Mouse (Mus musculus) myocyte (in vitro differentiated cells): ENCODE data around the gene Ipo9. TPM values are rescaled to one million over a fixed set of nuclear protein-coding genes. Genes with fewer than 3 reads are reported as not detected.

ENCODE experiments used
- H3K27me3 ChIP-seq: one replicate; pipeline ENCODE4 v1.6.1; 2011; ENCODE audit not compliant: control insufficient read depth, insufficient read depth, insufficient read length
- H3K36me3 ChIP-seq: one replicate; pipeline ENCODE4 v1.6.1; 2011; ENCODE audit not compliant: control insufficient read depth, insufficient read depth
- H3K4me2 ChIP-seq: one replicate; pipeline ENCODE4 v1.6.1; 2011; ENCODE audit warnings: low read depth, control low read depth
- H3K4me3 ChIP-seq: one replicate; pipeline ENCODE4 v1.5.1; 2011; ENCODE audit warnings: mild to moderate bottlenecking, control low read depth, moderate library complexity
- H3K79me2 ChIP-seq: one replicate; pipeline ENCODE4 v1.6.1; 2011; ENCODE audit not compliant: control insufficient read depth, insufficient read depth
- H3ac ChIP-seq: one replicate; pipeline ENCODE4 v1.6.1; 2011; ENCODE audit not compliant: control insufficient read depth, insufficient read length
- CEBPB ChIP-seq: IDR thresholded peaks from 2 replicates; pipeline ENCODE4 v1.6.1; 2011; ENCODE audit warnings: mild to moderate bottlenecking, moderate library complexity; ENCODE audit not compliant: poor library complexity, insufficient read depth, severe bottlenecking
- E2F4 ChIP-seq: IDR thresholded peaks from one replicate; pipeline ENCODE4 v1.6.1; 2011; ENCODE audit warnings: mild to moderate bottlenecking, control low read depth, moderate library complexity; ENCODE audit not compliant: insufficient read depth
- MAX ChIP-seq: IDR thresholded peaks from one replicate; pipeline ENCODE4 v1.6.1; 2011; ENCODE audit warnings: low read depth, mild to moderate bottlenecking, control low read depth
- MYOD1 ChIP-seq, 3 experiments: IDR thresholded peaks; one replicate each; pipeline ENCODE4 v1.6.1; 2011; ENCODE audit warnings: control low read depth in 2 of 3, low read depth in 2 of 3, mild to moderate bottlenecking in 2 of 3, moderate library complexity in 1 of 3; ENCODE audit not compliant: insufficient read length in 2 of 3, control insufficient read depth in 1 of 3
- MYOG ChIP-seq, 3 experiments: IDR thresholded peaks; one replicate each; pipeline ENCODE4 v1.6.1; 2011; ENCODE audit warnings: control low read depth in 2 of 3, low read depth in 2 of 3, mild to moderate bottlenecking in 2 of 3; ENCODE audit not compliant: insufficient read length in 2 of 3, control insufficient read depth in 1 of 3, insufficient read depth in 1 of 3
- POLR2A ChIP-seq: IDR thresholded peaks from one replicate; pipeline ENCODE4 v1.6.1; 2011; ENCODE audit warnings: low read depth, mild to moderate bottlenecking, control low read depth, moderate library complexity; ENCODE audit not compliant: insufficient read length
- POLR2AphosphoS2 ChIP-seq: IDR thresholded peaks from one replicate; pipeline ENCODE4 v1.6.1; 2011; ENCODE audit warnings: low read depth, control low read depth; ENCODE audit not compliant: insufficient read length
- REST ChIP-seq: IDR thresholded peaks from one replicate; pipeline ENCODE4 v1.6.1; 2011; ENCODE audit warnings: mild to moderate bottlenecking, control low read depth, moderate library complexity; ENCODE audit not compliant: insufficient read depth, insufficient read length
- SRF ChIP-seq: IDR thresholded peaks from one replicate; pipeline ENCODE4 v1.6.1; 2011; ENCODE audit warnings: low read depth; ENCODE audit not compliant: control insufficient read depth, insufficient read length
- TCF12 ChIP-seq: IDR thresholded peaks from one replicate; pipeline ENCODE4 v1.6.1; 2011; ENCODE audit warnings: mild to moderate bottlenecking, control low read depth; ENCODE audit not compliant: poor library complexity, insufficient read depth, severe bottlenecking
- TCF3 ChIP-seq: IDR thresholded peaks from one replicate; pipeline ENCODE4 v1.6.1; 2011; ENCODE audit warnings: low read depth, control low read depth; ENCODE audit not compliant: insufficient read length
- USF1 ChIP-seq: IDR thresholded peaks from one replicate; pipeline ENCODE4 v1.6.1; 2011; ENCODE audit warnings: low read depth, mild to moderate bottlenecking, control low read depth, moderate library complexity
- polyA plus RNA-seq: library from polyadenylated mRNA; unstranded; fragments of >200 nt; fragmentation: generic; extraction: Trizol; gene quantifications from one replicate; pipeline ENCODE4 v1.2.1, GENCODE M21; 2012; ENCODE audit warnings: missing spikeins

Ipo9 gene
- polyA plus RNA-seq, 1 experiment, result 55.5 TPM

DNA sequence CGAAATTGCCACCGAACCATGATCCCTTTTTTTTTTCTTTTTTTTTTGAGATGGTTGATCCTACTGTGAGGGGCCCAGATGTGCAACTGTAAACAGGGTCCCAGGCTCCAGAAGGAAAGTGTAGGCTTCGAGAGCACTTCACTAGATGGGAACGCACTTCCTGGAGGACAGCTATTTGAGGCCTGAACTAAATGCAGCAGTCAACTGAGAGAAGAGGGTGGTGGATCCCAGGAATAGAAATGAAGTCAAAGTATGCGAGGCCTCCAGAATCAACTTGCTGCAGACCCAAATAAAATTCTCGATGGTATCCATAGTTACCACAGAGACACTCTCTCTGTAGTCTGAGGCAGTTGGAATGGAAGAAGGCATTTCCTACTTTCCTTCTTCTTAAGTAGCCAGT is 8.5 kb upstream of the Ipo9 start:
- H3K36me3 ChIP-seq, result peaks cover 28% of the 10 kb centered on the region
- H3K4me3 ChIP-seq, result no peak overlapping the region
- H3K4me2 ChIP-seq, result no peak overlapping the region
- no peak overlapping the region for H3ac ChIP-seq
- no peaks in the 10 kb centered on the region for H3K27me3 ChIP-seq
- TF ChIP-seq TCF3 (no peak), CEBPB (no peak), E2F4 (no peak), POLR2A (no peak), REST (no peak), MAX (no peak), USF1 (no peak), POLR2AphosphoS2 (no peak), SRF (no peak), MYOD1 (IDR thresholded peaks at IDR 0.05; ENCODE audit: control insufficient read depth in 1 of 3, insufficient read length in 2 of 3, low read depth in 2 of 3) (no peak), TCF12 (no peak), MYOG (IDR thresholded peaks at IDR 0.05; ENCODE audit: control insufficient read depth in 1 of 3, insufficient read depth in 1 of 3, insufficient read length in 2 of 3, low read depth in 2 of 3) (no peak)
- no peaks in the 10 kb centered on the region for H3K79me2 ChIP-seq

DNA sequence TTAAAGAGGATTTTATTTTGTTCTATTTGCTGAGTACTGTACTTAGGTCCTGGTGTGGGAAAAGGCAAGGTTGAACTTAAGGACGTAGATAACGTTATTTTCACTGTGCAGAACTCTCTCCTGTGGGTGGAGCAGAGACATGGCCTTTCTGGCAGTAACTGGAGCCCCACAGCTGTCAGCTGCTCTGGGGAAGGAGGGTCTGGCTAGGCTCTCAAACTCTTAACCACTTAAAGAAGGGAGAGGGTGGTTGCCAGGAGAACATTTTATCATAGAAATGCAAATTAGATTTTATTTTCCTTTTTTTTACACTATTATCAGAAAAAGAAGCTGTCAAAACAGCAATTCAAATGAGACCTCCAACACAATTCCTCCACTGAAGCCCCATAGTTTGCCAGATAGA is 5.5 kb upstream of the Ipo9 start:
- no peaks in the 10 kb centered on the region for H3K27me3 ChIP-seq
- H3K36me3 ChIP-seq, result peaks cover 11% of the 10 kb centered on the region
- H3K79me2 ChIP-seq, result no peaks in the 10 kb centered on the region
- H3ac ChIP-seq, result no peak overlapping the region
- H3K4me3 ChIP-seq, result no peak overlapping the region
- no peak overlapping the region for H3K4me2 ChIP-seq
- TF ChIP-seq POLR2A, result no peak
- TF ChIP-seq E2F4, result no peak
- no peak for TF ChIP-seq CEBPB
- no peak for TF ChIP-seq REST
- peak; percentile 44 to 73 (median 62) for TF ChIP-seq MYOD1 (IDR thresholded peaks at IDR 0.05; ENCODE audit: control insufficient read depth in 1 of 3, insufficient read length in 2 of 3, low read depth in 2 of 3)
- no peak for TF ChIP-seq USF1
- TF ChIP-seq MYOG (IDR thresholded peaks at IDR 0.05; ENCODE audit: control insufficient read depth in 1 of 3, insufficient read depth in 1 of 3, insufficient read length in 2 of 3, low read depth in 2 of 3), result peak in 2 of 3 experiments; percentile 72 to 77
- TF ChIP-seq MAX, result no peak
- TF ChIP-seq SRF, result no peak
- no peak for TF ChIP-seq TCF3

GRCm38 (mm10) chr1:135430669-135431017 is 344 bp upstream of the Ipo9 start:
- H3K79me2 ChIP-seq, result peaks cover 45% of the 10 kb centered on the region
- TF ChIP-seq POLR2AphosphoS2 (no peak), TCF3 (no peak), REST (no peak), E2F4 (no peak), MYOG (IDR thresholded peaks at IDR 0.05; ENCODE audit: control insufficient read depth in 1 of 3, insufficient read depth in 1 of 3, insufficient read length in 2 of 3, low read depth in 2 of 3) (no peak), TCF12 (no peak), SRF (no peak), MAX (no peak), USF1 (no peak), MYOD1 (IDR thresholded peaks at IDR 0.05; ENCODE audit: control insufficient read depth in 1 of 3, insufficient read length in 2 of 3, low read depth in 2 of 3) (no peak), POLR2A (no peak), CEBPB (no peak)
- H3K36me3 ChIP-seq, result peaks cover 6% of the 10 kb centered on the region
- H3K27me3 ChIP-seq, result no peaks in the 10 kb centered on the region
- peak overlapping the region; percentile 93 for H3K4me2 ChIP-seq
- H3K4me3 ChIP-seq, result peak overlapping the region; percentile 99
- peak overlapping the region; percentile 39 for H3ac ChIP-seq

GRCm38 (mm10) chr1:135427390-135427789 is 2.9 kb downstream of the Ipo9 start:
- Histone ChIP-seq H3K79me2 (peaks cover 77% of the 10 kb centered on the region), H3K4me2 (no peak overlapping the region), H3K27me3 (no peaks in the 10 kb centered on the region), H3ac (no peak overlapping the region), H3K4me3 (no peak overlapping the region), H3K36me3 (peaks cover 12% of the 10 kb centered on the region)
- no peak for TF ChIP-seq MAX
- no peak for TF ChIP-seq MYOG (IDR thresholded peaks at IDR 0.05; ENCODE audit: control insufficient read depth in 1 of 3, insufficient read depth in 1 of 3, insufficient read length in 2 of 3, low read depth in 2 of 3)
- TF ChIP-seq SRF, result no peak
- no peak for TF ChIP-seq REST
- TF ChIP-seq MYOD1 (IDR thresholded peaks at IDR 0.05; ENCODE audit: control insufficient read depth in 1 of 3, insufficient read length in 2 of 3, low read depth in 2 of 3), result no peak
- no peak for TF ChIP-seq POLR2AphosphoS2
- no peak for TF ChIP-seq E2F4
- no peak for TF ChIP-seq TCF3
- TF ChIP-seq POLR2A, result no peak

DNA sequence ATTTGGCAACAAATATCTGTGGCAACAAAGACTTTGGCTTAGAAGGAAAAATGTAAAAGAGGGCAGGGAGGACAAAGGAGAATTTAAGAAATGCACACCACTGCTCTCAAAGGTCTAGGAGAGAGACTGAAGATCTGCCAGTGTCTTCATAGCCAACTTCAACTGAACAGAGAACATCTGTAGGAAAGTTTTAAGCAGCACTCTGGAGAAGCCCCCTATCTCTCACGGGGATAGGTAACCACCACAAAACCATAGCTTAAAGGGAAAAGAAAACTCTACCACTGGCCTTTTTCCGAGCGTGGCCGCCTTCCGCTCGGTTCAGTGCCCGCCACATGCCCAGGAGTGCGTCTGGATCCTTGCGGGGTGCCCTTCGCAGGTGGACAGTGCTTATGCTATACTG is 3.7 kb downstream of the Ipo9 start:
- Histone ChIP-seq H3K36me3 (peaks cover 12% of the 10 kb centered on the region), H3K4me2 (no peak overlapping the region), H3K4me3 (no peak overlapping the region), H3ac (no peak overlapping the region), H3K79me2 (peaks cover 85% of the 10 kb centered on the region), H3K27me3 (no peaks in the 10 kb centered on the region)
- TF ChIP-seq POLR2A (no peak), POLR2AphosphoS2 (no peak), REST (no peak), MYOD1 (IDR thresholded peaks at IDR 0.05; ENCODE audit: control insufficient read depth in 1 of 3, insufficient read length in 2 of 3, low read depth in 2 of 3) (no peak), MAX (no peak), MYOG (IDR thresholded peaks at IDR 0.05; ENCODE audit: control insufficient read depth in 1 of 3, insufficient read depth in 1 of 3, insufficient read length in 2 of 3, low read depth in 2 of 3) (no peak), USF1 (no peak), TCF3 (no peak), CEBPB (no peak), TCF12 (no peak), SRF (no peak), E2F4 (no peak)
